Mouse (Mus musculus) thymus, adult 2 months (tissue): ENCODE results near the gene Gimap3. TPM values are rescaled to one million over a fixed set of nuclear protein-coding genes. Genes with fewer than 3 reads are reported as not detected.

Experiments used
- DNase-seq: peaks from one replicate; pipeline ENCODE4 v3.0.0; 2021
- H3K27ac ChIP-seq: fragments of 200-500 bp; 2 replicates; pipeline ENCODE4 v1.5.1; 2012; ENCODE audit warnings: low read length, control low read depth; ENCODE audit not compliant: control insufficient read depth, insufficient read depth
- H3K27me3 ChIP-seq: fragments of 200-500 bp; 2 replicates; pipeline ENCODE4 v1.6.1; 2012; ENCODE audit warnings: mild to moderate bottlenecking, low read length, moderate library complexity, mixed read lengths; ENCODE audit not compliant: control insufficient read depth, insufficient read depth
- H3K36me3 ChIP-seq: fragments of 200-500 bp; 2 replicates; pipeline ENCODE4 v1.6.1; 2012; ENCODE audit warnings: mild to moderate bottlenecking, low read length, moderate library complexity; ENCODE audit not compliant: control insufficient read depth, insufficient read depth
- H3K4me1 ChIP-seq: fragments of 200-500 bp; replicated peaks from 2 replicates; pipeline ENCODE4 v1.6.1; 2012; ENCODE audit warnings: low read length; ENCODE audit not compliant: control insufficient read depth, insufficient read depth
- H3K4me3 ChIP-seq: fragments of 200-500 bp; 2 replicates; pipeline ENCODE4 v1.5.1; 2012; ENCODE audit warnings: mild to moderate bottlenecking, low read length, control low read depth, moderate library complexity; ENCODE audit not compliant: control insufficient read depth, insufficient read depth
- CTCF ChIP-seq: fragments of 200-500 bp; IDR thresholded peaks from 2 replicates; pipeline ENCODE4 v1.5.1; 2012; ENCODE audit warnings: mild to moderate bottlenecking, control low read depth, low read length, moderate library complexity, borderline replicate concordance; ENCODE audit not compliant: control insufficient read depth, poor library complexity, insufficient read depth; ENCODE audit errors: extremely low read depth
- POLR2A ChIP-seq: fragments of 200-500 bp; IDR thresholded peaks from 2 replicates; pipeline ENCODE4 v1.6.1; 2012; ENCODE audit warnings: mild to moderate bottlenecking, low read length, control low read depth, moderate library complexity; ENCODE audit not compliant: control insufficient read depth, poor library complexity, insufficient read depth; ENCODE audit errors: extremely low read depth
- WGBS: fragments of 180-500 bp; shearing (Covaris S2); methylation state at CpG from one replicate; pipeline ENCODE4 v1.1.7; 2018; 5-methylcytosine and 5-hydroxymethylcytosine counted together
- polyA plus RNA-seq: library from polyadenylated mRNA; depleted of rRNA; stranded (reverse); fragments of >200 nt; gene quantifications from 2 replicates; pipeline ENCODE4 v1.2.3, GENCODE M21; 2012; rRNA removed

The Gimap3 gene
- polyA plus RNA-seq, 1 experiment = 61.3 TPM

DNA sequence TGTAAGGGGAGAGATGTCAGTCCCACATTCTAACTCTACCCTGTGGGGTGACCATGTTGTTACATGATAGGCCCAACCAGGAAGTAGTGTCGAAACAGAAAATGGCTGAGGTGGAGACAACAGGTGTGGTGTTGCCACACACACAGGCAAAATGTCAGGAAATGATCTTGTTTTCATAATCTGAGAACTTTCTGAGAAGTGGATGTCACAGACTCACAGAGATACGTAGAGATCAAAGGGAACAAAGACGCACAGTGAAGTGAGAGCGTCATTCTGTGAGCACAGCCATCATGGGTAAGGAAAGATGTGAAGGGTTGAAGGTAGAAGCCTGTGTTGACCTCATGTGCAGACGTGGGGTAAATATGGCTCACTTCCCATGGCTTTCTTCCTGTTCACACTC, 42.9 kb downstream of the Gimap3 start:
- Histone ChIP-seq H3K27me3 (no peaks in the 10 kb centered on the region), H3K36me3 (no peaks in the 10 kb centered on the region), H3K27ac (peak overlapping the region; percentile 77), H3K4me3 (no peak overlapping the region), H3K4me1 (peaks cover 33% of the 10 kb centered on the region)
- WGBS = 25% methylated on average over 5 of the region's 5 CpGs
- TF ChIP-seq CTCF (no peak), POLR2A (no peak)
- no peak for DNase-seq

- Histone ChIP-seq H3K36me3 (no peaks in the 10 kb centered on the region), H3K4me1 (peaks cover 31% of the 10 kb centered on the region), H3K4me3 (no peak overlapping the region), H3K27ac (no peak overlapping the region; the same call in 1 of the 2 replicates), H3K27me3 (no peaks in the 10 kb centered on the region)
- 0% methylated on average over 1 of the region's 1 CpGs for WGBS
- DNase-seq = no peak
- TF ChIP-seq CTCF = no peak
- no peak for TF ChIP-seq POLR2A
Observed at GRCm38 (mm10) chr6:48725476-48725875, 45.2 kb downstream of the Gimap3 start.

GRCm38 (mm10) chr6:48723468-48723867, 47.2 kb downstream of the Gimap3 start:
- peaks cover 46% of the 10 kb centered on the region for H3K4me1 ChIP-seq
- peak overlapping the region; percentile 73 for H3K27ac ChIP-seq
- H3K36me3 ChIP-seq = no peaks in the 10 kb centered on the region
- 50% methylated on average over 8 of the region's 8 CpGs for WGBS
- no peaks in the 10 kb centered on the region for H3K27me3 ChIP-seq
- no peak overlapping the region for H3K4me3 ChIP-seq
- DNase-seq = no peak
- no peak for TF ChIP-seq POLR2A
- TF ChIP-seq CTCF = no peak

DNA sequence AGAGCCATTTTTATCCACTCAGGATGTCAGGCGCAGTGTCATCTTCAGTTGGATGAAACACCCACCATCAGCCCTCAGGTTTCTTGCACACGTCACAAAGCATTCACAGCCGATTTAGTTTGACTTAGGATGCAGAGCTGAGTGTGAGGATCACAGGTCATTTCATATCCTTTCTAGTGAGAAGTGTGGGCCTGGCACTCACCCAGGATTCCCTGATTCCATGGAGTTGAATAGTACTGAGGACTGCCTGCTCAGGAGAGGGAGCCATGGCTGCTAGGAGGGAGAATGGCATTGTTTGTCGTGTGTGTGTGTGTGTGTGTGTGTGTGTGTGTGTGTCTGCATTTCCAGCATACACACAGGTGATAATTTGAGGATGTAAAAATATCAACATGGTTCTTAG, 50.3 kb downstream of the Gimap3 start:
- no peak overlapping the region for H3K4me3 ChIP-seq
- H3K27me3 ChIP-seq = no peaks in the 10 kb centered on the region
- no peaks in the 10 kb centered on the region for H3K36me3 ChIP-seq
- WGBS = 85% methylated on average over 4 of the region's 4 CpGs
- no peak for DNase-seq
- TF ChIP-seq CTCF = no peak
- H3K27ac ChIP-seq = no peak overlapping the region
- peaks cover 40% of the 10 kb centered on the region for H3K4me1 ChIP-seq

- 3% methylated on average over 2 of the region's 2 CpGs for WGBS
- H3K36me3 ChIP-seq = no peaks in the 10 kb centered on the region
- peak within 1 kb of the TSS; percentile 92 for H3K27ac ChIP-seq
- H3K4me1 ChIP-seq = peaks cover 31% of the 10 kb centered on the region
- H3K4me3 ChIP-seq = peak within 1 kb of the TSS; percentile 10; the same call in 1 of the 2 replicates
- DNase-seq = peak; percentile 81
- H3K27me3 ChIP-seq = no peaks in the 10 kb centered on the region
- TF ChIP-seq CTCF (no peak), POLR2A (no peak)
Observed at GRCm38 (mm10) chr6:48718455-48718854, 52.2 kb downstream of the Gimap3 start, which contains the start of the genes Gm28053 and Gimap7. Gm28053 (plus strand) TSS chr6:48718607. Gimap7 (plus strand) TSS chr6:48718621.

Other genes with a start within 250 kb of the Gimap3 start
- 3.3 and 4.7 TPM in 2 replicates for gene Atp6v0e2, start 233.2 kb downstream of the Gimap3 start, polyA plus RNA-seq
- gene Lrrc61, start 216.1 kb downstream of the Gimap3 start, polyA plus RNA-seq = 41.4 and 58.7 TPM in 2 replicates
- 17.5 and 28.8 TPM in 2 replicates for gene Rarres2, start 198.1 kb downstream of the Gimap3 start, polyA plus RNA-seq
- not detected in 2 replicates for gene Gm45021, start 181.2 kb downstream of the Gimap3 start, polyA plus RNA-seq
- gene Repin1, start 177.0 kb downstream of the Gimap3 start, polyA plus RNA-seq = 35.3 and 40.2 TPM in 2 replicates
- gene Gm44965, start 176.9 kb downstream of the Gimap3 start, polyA plus RNA-seq = not detected in 2 replicates
- gene Zfp775, start 168.8 kb downstream of the Gimap3 start, polyA plus RNA-seq = 8.2 and 10.2 TPM in 2 replicates
- gene AI854703, start 144.1 kb downstream of the Gimap3 start, polyA plus RNA-seq = 1.5 and 1.7 TPM in 2 replicates
- 26.6 and 29.8 TPM in 2 replicates for gene Gimap8, start 123.6 kb downstream of the Gimap3 start, polyA plus RNA-seq
- 42.5 and 49.6 TPM in 2 replicates for gene Gimap9, start 94.7 kb downstream of the Gimap3 start, polyA plus RNA-seq
- gene Gimap4, start 86.3 kb downstream of the Gimap3 start, polyA plus RNA-seq = 43.0 and 64.0 TPM in 2 replicates
- 72.9 and 82.4 TPM in 2 replicates for gene Gimap6, start 62.6 kb downstream of the Gimap3 start, polyA plus RNA-seq
- 0.36 and 0.88 TPM in 2 replicates for gene Gm28053, start 52.2 kb downstream of the Gimap3 start, polyA plus RNA-seq
- gene Gimap7, start 52.2 kb downstream of the Gimap3 start, polyA plus RNA-seq = 3.8 and 6.3 TPM in 2 replicates
- 94.7 and 98.1 TPM in 2 replicates for gene Gimap1, start 31.8 kb downstream of the Gimap3 start, polyA plus RNA-seq
- gene Gimap5, start 24.7 kb downstream of the Gimap3 start, polyA plus RNA-seq = 34.0 and 35.3 TPM in 2 replicates
- gene Tmem176a, start 70.1 kb upstream of the Gimap3 start, polyA plus RNA-seq = 67.0 and 84.8 TPM in 2 replicates
- gene Tmem176b, start 70.6 kb upstream of the Gimap3 start, polyA plus RNA-seq = 206 and 265 TPM in 2 replicates
- 10.5 and 11.7 TPM in 2 replicates for gene Aoc1, start 102.0 kb upstream of the Gimap3 start, polyA plus RNA-seq
- 0.13 TPM in 1 of 2 replicates, not detected in the other for gene 1600015I10Rik, start 159.0 kb upstream of the Gimap3 start, polyA plus RNA-seq
- gene Doxl2, start 204.1 kb upstream of the Gimap3 start, polyA plus RNA-seq = 0.05 TPM in 1 of 2 replicates, not detected in the other
- 0.11 TPM in 1 of 2 replicates, not detected in the other for gene Svs1, start 216.0 kb upstream of the Gimap3 start, polyA plus RNA-seq